Mouse (Mus musculus): ENCODE measurements at regions not wholly inside any gene's neighbourhood (a gene's known extent, or its start where the extent isn't known, plus 50 kb on each side); places are given as distances from the start of the nearest gene placed in this dataset.

GRCm38 (mm10) chr10:17478761-17479632, 244.0 kb upstream of the Cited2 start:
- no peak for ATAC-seq (ENCODE audit: insufficient number of reproducible peaks, low FRiP score, low TSS enrichment)

GRCm38 (mm10) chr10:17482751-17483150, 240.3 kb upstream of the Cited2 start:
- ATAC-seq (ENCODE audit: insufficient number of reproducible peaks, low FRiP score, low TSS enrichment): no peak

GRCm38 (mm10) chr10:17485049-17485449, 238.0 kb upstream of the Cited2 start:
- ATAC-seq (ENCODE audit: insufficient number of reproducible peaks, low FRiP score, low TSS enrichment): no peak

GRCm38 (mm10) chr10:17485515-17485914, 237.5 kb upstream of the Cited2 start:
- no peak for ATAC-seq (ENCODE audit: insufficient number of reproducible peaks, low FRiP score, low TSS enrichment)

GRCm38 (mm10) chr10:17486011-17486410, 237.0 kb upstream of the Cited2 start:
- ATAC-seq (ENCODE audit: insufficient number of reproducible peaks, low FRiP score, low TSS enrichment): no peak

GRCm38 (mm10) chr10:17487460-17487859, 235.6 kb upstream of the Cited2 start:
- ATAC-seq (ENCODE audit: insufficient number of reproducible peaks, low FRiP score, low TSS enrichment): no peak

GRCm38 (mm10) chr10:17491611-17492305, 231.3 kb upstream of the Cited2 start:
- ATAC-seq (ENCODE audit: insufficient number of reproducible peaks, low FRiP score, low TSS enrichment): no peak

GRCm38 (mm10) chr10:17493137-17493536, 229.9 kb upstream of the Cited2 start:
- no peak for ATAC-seq (ENCODE audit: insufficient number of reproducible peaks, low FRiP score, low TSS enrichment)

- no peak for ATAC-seq (ENCODE audit: insufficient number of reproducible peaks, low FRiP score, low TSS enrichment)
Observed at GRCm38 (mm10) chr10:17496831-17497230, 226.2 kb upstream of the Cited2 start.

- no peak for ATAC-seq (ENCODE audit: insufficient number of reproducible peaks, low FRiP score, low TSS enrichment)
Observed at GRCm38 (mm10) chr10:17510626-17511193, 212.3 kb upstream of the Cited2 start.

GRCm38 (mm10) chr10:17511779-17512335, 211.2 kb upstream of the Cited2 start:
- no peak for ATAC-seq (ENCODE audit: insufficient number of reproducible peaks, low FRiP score, low TSS enrichment)

GRCm38 (mm10) chr10:17512487-17512886, 210.5 kb upstream of the Cited2 start:
- no peak for ATAC-seq (ENCODE audit: insufficient number of reproducible peaks, low FRiP score, low TSS enrichment)

- ATAC-seq (ENCODE audit: insufficient number of reproducible peaks, low FRiP score, low TSS enrichment): no peak
Observed at GRCm38 (mm10) chr10:17513756-17514155, 209.3 kb upstream of the Cited2 start.

GRCm38 (mm10) chr10:17516068-17516467, 206.9 kb upstream of the Cited2 start:
- no peak for ATAC-seq (ENCODE audit: insufficient number of reproducible peaks, low FRiP score, low TSS enrichment)

- no peak for ATAC-seq (ENCODE audit: insufficient number of reproducible peaks, low FRiP score, low TSS enrichment)
Observed at GRCm38 (mm10) chr10:17518423-17519175, 204.4 kb upstream of the Cited2 start.

GRCm38 (mm10) chr10:17522026-17522541, 200.9 kb upstream of the Cited2 start:
- peak; percentile 60; the same call in 1 of the 2 replicates for ATAC-seq (ENCODE audit: insufficient number of reproducible peaks, low FRiP score, low TSS enrichment)

GRCm38 (mm10) chr10:17523558-17524328, 199.3 kb upstream of the Cited2 start:
- ATAC-seq (ENCODE audit: insufficient number of reproducible peaks, low FRiP score, low TSS enrichment): peak; percentile 62; the same call in 1 of the 2 replicates

GRCm38 (mm10) chr10:17527151-17527737, 195.8 kb upstream of the Cited2 start:
- ATAC-seq (ENCODE audit: insufficient number of reproducible peaks, low FRiP score, low TSS enrichment): no peak

GRCm38 (mm10) chr10:17528116-17528515, 194.9 kb upstream of the Cited2 start:
- no peak for ATAC-seq (ENCODE audit: insufficient number of reproducible peaks, low FRiP score, low TSS enrichment)
